Mouse (Mus musculus) CH12.LX (cell line): ENCODE measurements around the gene Spop. TPM values are rescaled to one million over a fixed set of nuclear protein-coding genes. Genes with fewer than 3 reads are reported as not detected.

Source experiments
- DNase-seq: peaks from one replicate; pipeline ENCODE4 v3.0.0-alpha.2; 2013; ENCODE audit errors: extremely low read depth
- H3K27ac ChIP-seq: 2 replicates; pipeline ENCODE4 v1.5.1; 2012; ENCODE audit warnings: low read depth, mild to moderate bottlenecking, control low read depth, moderate library complexity; ENCODE audit not compliant: insufficient read depth
- H3K27me3 ChIP-seq: replicated peaks from 2 replicates; pipeline ENCODE3; 2012; ENCODE audit warnings: inconsistent platforms
- H3K36me3 ChIP-seq, 2 experiments: replicated peaks in 1 of 2; 2 replicates each; pipeline versions ENCODE3 to v1.6.1; 2012; ENCODE audit warnings: inconsistent platforms in 1 of 2, low read length in 1 of 2, mild to moderate bottlenecking in 1 of 2, mixed read lengths in 1 of 2, moderate library complexity in 1 of 2; ENCODE audit not compliant: control insufficient read depth in 1 of 2, insufficient read depth in 1 of 2
- H3K4me1 ChIP-seq, 2 experiments: 2 replicates each; pipeline ENCODE4 v1.6.1; 2012; ENCODE audit warnings: inconsistent platforms in 1 of 2, moderate library complexity in 1 of 2; ENCODE audit not compliant: insufficient read depth in 2 of 2, control insufficient read depth in 1 of 2
- H3K4me2 ChIP-seq: 2 replicates; pipeline ENCODE4 v1.6.1; 2012; ENCODE audit warnings: low read depth, mild to moderate bottlenecking, control low read depth; ENCODE audit not compliant: poor library complexity, insufficient read depth, severe bottlenecking
- H3K4me3 ChIP-seq, 3 experiments: fragments of 150-350 bp in 1 of 3; sonication (generic) in 1 of 3; replicated peaks in 1 of 3; 2 replicates each; pipeline versions ENCODE3 to v1.5.1; 2011 to 2012; ENCODE audit warnings: low read depth in 2 of 3, low read length in 2 of 3, mild to moderate bottlenecking in 2 of 3, moderate library complexity in 2 of 3, control low read depth in 1 of 3, improper control_type of control experiment in 1 of 3, inconsistent platforms in 1 of 3, mixed read lengths in 1 of 3; ENCODE audit not compliant: poor library complexity in 1 of 3
- H3K79me2 ChIP-seq: replicated peaks from 2 replicates; pipeline ENCODE4 v1.6.1; 2012; ENCODE audit warnings: mild to moderate bottlenecking, moderate library complexity; ENCODE audit not compliant: control insufficient read depth, poor library complexity, insufficient read depth, severe bottlenecking; ENCODE audit errors: extremely low read depth
- H3K9ac ChIP-seq: 2 replicates; pipeline ENCODE4 v1.6.1; 2012; ENCODE audit warnings: low read depth, mild to moderate bottlenecking, control low read depth, moderate library complexity; ENCODE audit not compliant: insufficient read depth
- H3K9me3 ChIP-seq: replicated peaks from 2 replicates; pipeline ENCODE3; 2012; ENCODE audit warnings: low read length, inconsistent platforms, mixed read lengths
- CHD2 ChIP-seq: IDR thresholded peaks from 2 replicates; pipeline ENCODE4 v1.6.1; 2011; ENCODE audit warnings: low read length, improper control_type of control experiment
- E2F4 ChIP-seq: IDR thresholded peaks from 2 replicates; pipeline ENCODE4 v1.6.1; 2011; ENCODE audit warnings: low read depth, low read length, improper control_type of control experiment; ENCODE audit not compliant: insufficient replicate concordance
- ELF1 ChIP-seq: IDR thresholded peaks from 2 replicates; pipeline ENCODE4 v1.6.1; 2014; ENCODE audit warnings: low read depth, mild to moderate bottlenecking, inconsistent platforms, low read length, improper control_type of control experiment
- EP300 ChIP-seq: IDR thresholded peaks from 2 replicates; pipeline ENCODE4 v1.6.1; 2011; ENCODE audit warnings: low read length, improper control_type of control experiment
- GABPA ChIP-seq: IDR thresholded peaks from 2 replicates; pipeline ENCODE4 v1.6.1; 2012; ENCODE audit warnings: low read depth, low read length, improper control_type of control experiment, inconsistent platforms; ENCODE audit not compliant: insufficient replicate concordance
- IRF4 ChIP-seq: IDR thresholded peaks from 2 replicates; pipeline ENCODE4 v1.6.1; 2014; ENCODE audit warnings: low read depth, mild to moderate bottlenecking, inconsistent platforms, low read length, improper control_type of control experiment
- JUND ChIP-seq: conservative IDR thresholded peaks from 2 replicates; pipeline ENCODE4 v1.6.1; 2011; ENCODE audit warnings: low read depth, low read length, improper control_type of control experiment
- KAT2A ChIP-seq: IDR thresholded peaks from 2 replicates; pipeline ENCODE4 v1.6.1; 2012; ENCODE audit warnings: low read length, improper control_type of control experiment, inconsistent platforms; ENCODE audit not compliant: insufficient replicate concordance
- MAFK ChIP-seq: IDR thresholded peaks from 2 replicates; pipeline ENCODE4 v1.6.1; 2011; ENCODE audit warnings: low read length, improper control_type of control experiment; ENCODE audit not compliant: insufficient replicate concordance
- MAX ChIP-seq: IDR thresholded peaks from 2 replicates; pipeline ENCODE4 v1.6.1; 2011; ENCODE audit warnings: low read length, improper control_type of control experiment
- MAZ ChIP-seq: IDR thresholded peaks from 2 replicates; pipeline ENCODE4 v1.6.1; 2012; ENCODE audit warnings: low read depth, mild to moderate bottlenecking, inconsistent platforms, low read length, improper control_type of control experiment, moderate library complexity
- MXI1 ChIP-seq: IDR thresholded peaks from 2 replicates; pipeline ENCODE4 v1.6.1; 2011; ENCODE audit warnings: mild to moderate bottlenecking, low read depth, low read length, improper control_type of control experiment
- NRF1 ChIP-seq: IDR thresholded peaks from 2 replicates; pipeline ENCODE4 v1.6.1; 2014; ENCODE audit warnings: low read depth, mild to moderate bottlenecking, inconsistent platforms, low read length, improper control_type of control experiment, moderate library complexity
- PAX5 ChIP-seq: IDR thresholded peaks from 2 replicates; pipeline ENCODE4 v1.6.1; 2012; ENCODE audit warnings: low read length, inconsistent platforms, mixed read lengths
- POLR2A ChIP-seq: IDR thresholded peaks from 2 replicates; pipeline ENCODE4 v1.6.1; 2011; ENCODE audit warnings: low read depth, mild to moderate bottlenecking, improper control_type of control experiment, low read length
- RAD21 ChIP-seq: IDR thresholded peaks from 2 replicates; pipeline ENCODE4 v1.6.1; 2011; ENCODE audit warnings: low read depth, mild to moderate bottlenecking, low read length, improper control_type of control experiment, moderate library complexity
- SIN3A ChIP-seq: IDR thresholded peaks from 2 replicates; pipeline ENCODE4 v1.6.1; 2012; ENCODE audit warnings: low read length, improper control_type of control experiment, inconsistent platforms
- TBP ChIP-seq: conservative IDR thresholded peaks from 2 replicates; pipeline ENCODE4 v1.6.1; 2011; ENCODE audit warnings: low read depth, low read length, improper control_type of control experiment
- UBTF ChIP-seq: IDR thresholded peaks from 2 replicates; pipeline ENCODE4 v1.6.1; 2012; ENCODE audit warnings: low read depth, mild to moderate bottlenecking, inconsistent platforms, low read length, improper control_type of control experiment, moderate library complexity
- USF2 ChIP-seq: conservative IDR thresholded peaks from 2 replicates; pipeline ENCODE4 v1.6.1; 2011; ENCODE audit warnings: low read depth, low read length, improper control_type of control experiment
- ZC3H11A ChIP-seq: IDR thresholded peaks from 2 replicates; pipeline ENCODE4 v1.6.1; 2012; ENCODE audit warnings: low read depth, mild to moderate bottlenecking, inconsistent platforms, low read length, improper control_type of control experiment
- dilution Hi-C: fragments of 300-500 bp; cut with MboI; formaldehyde crosslinking; loops from 2 replicates; pipeline ENCODE4 v1.14.3; 2020; ENCODE audit warnings: low sequenced_read_pairs; ENCODE audit not compliant: extremely low pct_unique_long_range_greater_than_20kb, extremely low pct_ligation_motif_present
- in situ Hi-C: fragments of 300-500 bp; cut with MboI; formaldehyde crosslinking; loops from 3 replicates; pipeline ENCODE4 v1.14.3; 2019; ENCODE audit warnings: low sequenced_read_pairs, low pct_ligation_motif_present, low pct_unique_long_range_greater_than_20kb, mixed read lengths
- polyA plus RNA-seq: library from polyadenylated mRNA; unstranded; fragments of >175 nt; gene quantifications from 2 replicates; pipeline ENCODE4 v1.2.1, GENCODE M21; 2012; ENCODE audit warnings: low read depth; ENCODE audit not compliant: insufficient read length
- total RNA-seq, 2 experiments: library from RNA; depleted of rRNA; stranded (reverse); fragments of 300-350 nt in 1 of 2; fragments of >200 nt in 1 of 2; gene quantifications; 2 replicates each; pipeline ENCODE4 v1.2.3; 2012 to 2014

Spop gene
- total and polyA plus RNA-seq, 3 experiments = 42.7 to 103 (median 51.9) TPM

GRCm38 (mm10) chr11:95380711-95381110 lies 33.2 kb upstream of the Spop start:
- peaks cover 3 to 7% of the 10 kb centered on the region in 2 experiments for H3K4me1 ChIP-seq
- in situ Hi-C loops (loop anchor here (25.0 kb wide), 1 partner anchor 282 kb away; the partner anchor contains the start of gene Phb), dilution Hi-C loops (no loop called here)
- H3K27ac ChIP-seq = no peak overlapping the region
- no peak overlapping the region for H3K4me2 ChIP-seq
- H3K36me3 ChIP-seq = peaks cover 0 to 2% of the 10 kb centered on the region in 2 experiments
- DNase-seq = no peak
- H3K9ac ChIP-seq = no peak overlapping the region
- peaks cover 56% of the 10 kb centered on the region for H3K27me3 ChIP-seq
- peaks cover 9% of the 10 kb centered on the region for H3K79me2 ChIP-seq
- no peak overlapping the region for H3K4me3 ChIP-seq
- no peak for TF ChIP-seq POLR2A
- no peak for TF ChIP-seq ZC3H11A
- TF ChIP-seq EP300 = no peak
- TF ChIP-seq GABPA = no peak
- TF ChIP-seq TBP = no peak
- TF ChIP-seq MAX = no peak
- H3K9me3 ChIP-seq = no peaks in the 10 kb centered on the region

GRCm38 (mm10) chr11:95381146-95381545 lies 32.7 kb upstream of the Spop start:
- no peak for DNase-seq
- H3K27ac ChIP-seq = no peak overlapping the region
- H3K79me2 ChIP-seq = peaks cover 14% of the 10 kb centered on the region
- H3K9me3 ChIP-seq = no peaks in the 10 kb centered on the region
- TF ChIP-seq PAX5 (no peak), ZC3H11A (no peak), KAT2A (no peak), MXI1 (no peak), UBTF (no peak), MAZ (no peak), IRF4 (no peak), USF2 (no peak), JUND (no peak), RAD21 (no peak), E2F4 (no peak), SIN3A (no peak), MAFK (no peak), ELF1 (no peak), NRF1 (no peak), CHD2 (no peak)
- TF ChIP-seq, all 38 proteins: peak for 0
- dilution Hi-C loops = no loop called here
- in situ Hi-C loops = loop anchor here (25.0 kb wide), 1 partner anchor 281 kb away; the partner anchor contains the start of gene Phb
- no peak overlapping the region for H3K4me2 ChIP-seq
- peaks cover 3 to 11% of the 10 kb centered on the region in 2 experiments for H3K4me1 ChIP-seq
- peaks cover 0 to 2% of the 10 kb centered on the region in 2 experiments for H3K36me3 ChIP-seq
- peaks cover 52% of the 10 kb centered on the region for H3K27me3 ChIP-seq
- H3K9ac ChIP-seq = no peak overlapping the region
- H3K4me3 ChIP-seq = no peak overlapping the region
